Mouse (Mus musculus): ENCODE data around the gene Clec2d. TPM values are rescaled to one million over a fixed set of nuclear protein-coding genes. Genes with fewer than 3 reads are reported as not detected.
"Not testable (repeated sequence)": the region's sequence is repeated elsewhere in the genome, so short reads cannot be mapped to it uniquely, and the experiment has no call there.

The Clec2d gene
- polyA plus RNA-seq, 1 experiment, result 8.0 TPM

DNA sequence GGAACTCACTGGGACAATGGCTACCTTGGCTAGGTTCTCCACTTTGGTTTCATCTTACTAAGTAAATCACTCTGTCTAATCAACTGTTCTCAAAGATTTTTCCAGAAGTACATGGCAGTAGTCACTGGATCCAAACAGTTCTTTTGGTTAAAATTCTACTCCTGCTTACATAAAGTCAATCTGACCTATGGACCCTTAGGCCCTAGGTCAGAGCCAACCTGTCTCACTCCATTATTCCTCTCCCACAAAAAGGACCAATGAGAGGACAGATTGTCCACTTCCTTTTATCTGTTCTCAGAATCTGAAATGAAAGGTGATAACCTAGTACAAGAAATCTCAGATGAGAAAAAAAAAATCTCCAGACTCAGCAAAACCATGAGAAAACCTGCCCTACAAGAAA, 4.8 kb upstream of the Clec2d start:
- no peaks in the 10 kb centered on the region for H3K36me3 ChIP-seq (ENCODE audit: control insufficient read depth, insufficient read depth)
- TF ChIP-seq MYOG (IDR thresholded peaks at IDR 0.05; ENCODE audit: control insufficient read depth, extremely low read depth, insufficient read length) (no peak), MYOD1 (IDR thresholded peaks at IDR 0.05; ENCODE audit: control insufficient read depth, insufficient read length, low read depth) (no peak), CEBPB (IDR thresholded peaks at IDR 0.05; ENCODE audit: low read depth) (no peak), CTCF (IDR thresholded peaks at IDR 0.05; ENCODE audit: control insufficient read depth, insufficient read depth, insufficient read length) (no peak), MAX (IDR thresholded peaks at IDR 0.05) (no peak), USF1 (IDR thresholded peaks at IDR 0.05; ENCODE audit: low read depth) (no peak), FOSL1 (IDR thresholded peaks at IDR 0.05; ENCODE audit: insufficient read depth, low read length, poor library complexity, severe bottlenecking) (no peak)
- no peak overlapping the region for H3ac ChIP-seq (ENCODE audit: control insufficient read depth, insufficient read length, low read depth)
- no peak overlapping the region for H3K4me3 ChIP-seq (ENCODE audit: insufficient read depth, poor library complexity, severe bottlenecking)
- no peaks in the 10 kb centered on the region for H3K27me3 ChIP-seq (ENCODE audit: control insufficient read depth, insufficient read depth, insufficient read length)
- no peaks in the 10 kb centered on the region for H3K79me3 ChIP-seq (ENCODE audit: low read depth)
- peaks cover 1% of the 10 kb centered on the region for H3K79me2 ChIP-seq (ENCODE audit: control insufficient read depth, insufficient read depth)

DNA sequence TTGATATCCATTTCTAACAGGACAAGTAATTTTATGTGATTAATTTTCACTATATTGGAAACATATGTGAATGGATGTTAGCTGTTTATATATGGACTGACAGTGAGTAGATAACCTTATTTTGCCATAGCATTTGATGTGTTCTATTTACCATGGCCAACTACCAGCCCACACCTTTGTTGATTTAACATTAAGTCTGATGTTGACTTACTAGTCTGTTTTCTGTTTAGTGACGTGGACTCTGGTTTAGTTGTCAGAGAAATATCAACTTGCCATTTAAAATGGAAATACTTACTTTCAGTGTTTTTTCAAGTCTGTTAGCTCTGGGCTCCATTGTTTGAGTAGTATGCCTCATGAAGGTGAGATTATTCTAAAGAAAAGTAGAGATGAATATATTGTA, 3.8 kb upstream of the Clec2d start:
- Histone ChIP-seq H3K79me2 (ENCODE audit: control insufficient read depth, insufficient read depth) (peaks cover 11% of the 10 kb centered on the region), H3ac (ENCODE audit: control insufficient read depth, insufficient read length, low read depth) (no peak overlapping the region), H3K79me3 (ENCODE audit: low read depth) (peaks cover 2% of the 10 kb centered on the region), H3K27me3 (ENCODE audit: control insufficient read depth, insufficient read depth, insufficient read length) (no peaks in the 10 kb centered on the region), H3K36me3 (ENCODE audit: control insufficient read depth, insufficient read depth) (no peaks in the 10 kb centered on the region), H3K4me3 (ENCODE audit: insufficient read depth, poor library complexity, severe bottlenecking) (no peak overlapping the region)
- no peak for TF ChIP-seq CTCF (IDR thresholded peaks at IDR 0.05; ENCODE audit: control insufficient read depth, insufficient read depth, insufficient read length)
- TF ChIP-seq MYOG (IDR thresholded peaks at IDR 0.05; ENCODE audit: control insufficient read depth, extremely low read depth, insufficient read length), result no peak

DNA sequence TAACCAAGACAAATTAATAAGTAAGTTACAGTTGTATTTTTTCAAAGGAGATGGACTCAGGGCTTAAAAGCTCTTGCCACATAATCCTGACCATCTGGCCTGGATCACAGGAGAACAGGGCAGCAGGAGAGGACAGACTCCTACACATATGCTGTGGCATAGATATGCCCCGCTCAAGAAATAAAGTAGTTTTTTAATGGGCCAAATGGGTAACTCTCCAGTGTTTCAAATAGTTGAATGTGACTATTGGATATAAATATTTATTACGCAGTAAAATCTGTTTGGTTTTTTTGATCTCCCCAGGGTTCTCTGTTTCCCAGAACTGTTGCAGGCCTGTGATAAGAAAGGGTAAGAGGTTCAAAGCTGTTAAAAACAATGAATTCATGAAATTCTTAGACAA, 1.1 kb upstream of the Clec2d start:
- TF ChIP-seq MAX (IDR thresholded peaks at IDR 0.05), result no peak
- TF ChIP-seq USF1 (IDR thresholded peaks at IDR 0.05; ENCODE audit: low read depth), result no peak
- TF ChIP-seq CEBPB (IDR thresholded peaks at IDR 0.05; ENCODE audit: low read depth), result no peak
- no peak for TF ChIP-seq MYOG (IDR thresholded peaks at IDR 0.05; ENCODE audit: control insufficient read depth, extremely low read depth, insufficient read length)
- no peak for TF ChIP-seq MYOD1 (IDR thresholded peaks at IDR 0.05; ENCODE audit: control insufficient read depth, insufficient read length, low read depth)
- no peak for TF ChIP-seq FOSL1 (IDR thresholded peaks at IDR 0.05; ENCODE audit: insufficient read depth, low read length, poor library complexity, severe bottlenecking)
- TF ChIP-seq CTCF (IDR thresholded peaks at IDR 0.05; ENCODE audit: control insufficient read depth, insufficient read depth, insufficient read length), result no peak
- Histone ChIP-seq H3K79me2 (ENCODE audit: control insufficient read depth, insufficient read depth) (peaks cover 28% of the 10 kb centered on the region), H3ac (ENCODE audit: control insufficient read depth, insufficient read length, low read depth) (no peak overlapping the region), H3K36me3 (ENCODE audit: control insufficient read depth, insufficient read depth) (peaks cover 11% of the 10 kb centered on the region), H3K27me3 (ENCODE audit: control insufficient read depth, insufficient read depth, insufficient read length) (no peaks in the 10 kb centered on the region), H3K4me3 (ENCODE audit: insufficient read depth, poor library complexity, severe bottlenecking) (no peak overlapping the region), H3K79me3 (ENCODE audit: low read depth) (peaks cover 11% of the 10 kb centered on the region)

DNA sequence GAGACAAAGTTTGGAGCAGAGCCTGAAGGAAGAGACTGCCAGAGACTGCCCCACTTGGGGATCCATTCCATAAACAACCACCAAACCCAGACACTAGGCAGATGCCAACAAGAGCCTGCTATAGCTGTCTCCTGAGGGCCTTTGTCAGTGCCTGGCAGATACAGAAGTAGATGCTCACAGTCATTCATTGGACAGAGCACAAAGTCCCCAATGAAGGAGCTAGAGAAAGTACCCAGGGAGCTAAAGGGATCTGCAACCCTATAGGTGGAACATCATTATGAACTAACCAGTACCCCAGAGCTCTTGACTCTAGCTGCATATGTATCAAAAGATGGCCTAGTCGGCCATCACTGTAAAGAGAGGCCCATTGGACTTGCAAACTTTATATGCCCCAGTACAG, 584 bp upstream of the Clec2d start:
- H3K79me3 ChIP-seq (ENCODE audit: low read depth), result peaks cover 11% of the 10 kb centered on the region
- H3K4me3 ChIP-seq (ENCODE audit: insufficient read depth, poor library complexity, severe bottlenecking), result not testable (repeated sequence)

DNA sequence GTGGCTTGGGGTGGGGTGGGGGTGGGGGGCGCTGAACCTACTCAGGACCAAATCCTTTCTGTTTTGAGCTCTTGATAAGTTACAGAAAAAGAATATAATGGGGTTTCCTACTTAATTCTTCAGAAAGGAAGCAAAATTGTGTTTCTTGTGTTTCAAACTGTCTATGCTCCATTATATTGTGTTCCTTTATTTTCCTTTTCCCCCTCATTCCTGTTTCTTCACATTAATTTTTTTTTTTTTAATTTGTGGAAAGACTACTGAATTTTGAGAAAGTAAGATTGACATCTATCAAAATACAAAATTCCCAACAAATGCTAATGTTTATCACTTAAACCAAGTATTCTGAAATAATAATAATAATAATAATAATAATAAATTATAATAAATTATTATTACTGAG, 834 bp downstream of the Clec2d start:
- Histone ChIP-seq H3ac (ENCODE audit: control insufficient read depth, insufficient read length, low read depth) (no peak overlapping the region), H3K36me3 (ENCODE audit: control insufficient read depth, insufficient read depth) (peaks cover 27% of the 10 kb centered on the region), H3K79me2 (ENCODE audit: control insufficient read depth, insufficient read depth) (peaks cover 28% of the 10 kb centered on the region), H3K27me3 (ENCODE audit: control insufficient read depth, insufficient read depth, insufficient read length) (no peaks in the 10 kb centered on the region), H3K4me3 (ENCODE audit: insufficient read depth, poor library complexity, severe bottlenecking) (peak overlapping the region; percentile 37), H3K79me3 (ENCODE audit: low read depth) (peaks cover 11% of the 10 kb centered on the region)
- TF ChIP-seq USF1 (IDR thresholded peaks at IDR 0.05; ENCODE audit: low read depth) (no peak), MYOG (IDR thresholded peaks at IDR 0.05; ENCODE audit: control insufficient read depth, extremely low read depth, insufficient read length) (no peak), CTCF (IDR thresholded peaks at IDR 0.05; ENCODE audit: control insufficient read depth, insufficient read depth, insufficient read length) (no peak), FOSL1 (IDR thresholded peaks at IDR 0.05; ENCODE audit: insufficient read depth, low read length, poor library complexity, severe bottlenecking) (no peak), CEBPB (IDR thresholded peaks at IDR 0.05; ENCODE audit: low read depth) (no peak), MYOD1 (IDR thresholded peaks at IDR 0.05; ENCODE audit: control insufficient read depth, insufficient read length, low read depth) (no peak), MAX (IDR thresholded peaks at IDR 0.05) (no peak)

More for the DNA sequence above, 584 bp upstream of the Clec2d start:
- not testable (repeated sequence) for H3K27me3 ChIP-seq (ENCODE audit: control insufficient read depth, insufficient read depth, insufficient read length); H3ac ChIP-seq (ENCODE audit: control insufficient read depth, insufficient read length, low read depth)
- Histone ChIP-seq H3K36me3 (ENCODE audit: control insufficient read depth, insufficient read depth) (peaks cover 16% of the 10 kb centered on the region), H3K79me2 (ENCODE audit: control insufficient read depth, insufficient read depth) (peaks cover 28% of the 10 kb centered on the region)

DNA sequence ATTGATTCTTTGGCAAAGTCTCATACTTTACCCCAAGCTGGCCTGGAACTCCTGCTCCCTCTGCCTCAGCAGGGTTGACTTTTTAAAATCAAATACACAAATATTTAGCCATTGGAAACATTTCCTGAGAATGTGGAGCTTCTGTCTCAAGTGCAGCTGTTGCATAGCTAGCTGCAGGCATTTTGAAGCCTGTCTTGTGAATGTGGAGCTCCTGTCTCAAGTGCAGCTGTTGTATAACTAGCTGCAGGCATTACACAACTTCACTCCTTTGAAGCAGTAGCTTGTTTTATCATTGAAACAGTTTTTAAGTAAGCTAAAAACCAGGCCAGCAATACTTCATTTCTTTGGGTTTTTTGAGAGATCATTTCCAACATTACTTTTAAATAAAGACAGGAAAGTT, 1.3 kb downstream of the Clec2d start:
- Histone ChIP-seq H3ac (ENCODE audit: control insufficient read depth, insufficient read length, low read depth) (no peak overlapping the region), H3K79me2 (ENCODE audit: control insufficient read depth, insufficient read depth) (peaks cover 28% of the 10 kb centered on the region), H3K27me3 (ENCODE audit: control insufficient read depth, insufficient read depth, insufficient read length) (no peaks in the 10 kb centered on the region), H3K36me3 (ENCODE audit: control insufficient read depth, insufficient read depth) (peaks cover 32% of the 10 kb centered on the region), H3K4me3 (ENCODE audit: insufficient read depth, poor library complexity, severe bottlenecking) (peak overlapping the region; percentile 28), H3K79me3 (ENCODE audit: low read depth) (peaks cover 11% of the 10 kb centered on the region)
- TF ChIP-seq MYOD1 (IDR thresholded peaks at IDR 0.05; ENCODE audit: control insufficient read depth, insufficient read length, low read depth), result peak; percentile 36
- TF ChIP-seq FOSL1 (IDR thresholded peaks at IDR 0.05; ENCODE audit: insufficient read depth, low read length, poor library complexity, severe bottlenecking), result no peak
- no peak for TF ChIP-seq MAX (IDR thresholded peaks at IDR 0.05)
- no peak for TF ChIP-seq MYOG (IDR thresholded peaks at IDR 0.05; ENCODE audit: control insufficient read depth, extremely low read depth, insufficient read length)
- TF ChIP-seq CTCF (IDR thresholded peaks at IDR 0.05; ENCODE audit: control insufficient read depth, insufficient read depth, insufficient read length), result no peak
- TF ChIP-seq CEBPB (IDR thresholded peaks at IDR 0.05; ENCODE audit: low read depth), result peak; percentile 48
- no peak for TF ChIP-seq USF1 (IDR thresholded peaks at IDR 0.05; ENCODE audit: low read depth)

Measured in C2C12 (cell line).